Mouse (Mus musculus) spleen, adult 2 months (tissue): ENCODE data around the gene Ank2.

Experiments
- CTCF ChIP-seq: fragments of 200-500 bp; IDR thresholded peaks from 2 replicates; pipeline ENCODE4 v1.5.1; 2011; ENCODE audit warnings: mild to moderate bottlenecking, inconsistent platforms; ENCODE audit not compliant: insufficient read depth, insufficient read length, insufficient replicate concordance; ENCODE audit errors: extremely low read depth
- POLR2A ChIP-seq: fragments of 200-500 bp; IDR thresholded peaks from 2 replicates; pipeline ENCODE4 v1.6.1; 2011; ENCODE audit warnings: low read depth, low read length, inconsistent platforms

- TF ChIP-seq CTCF (no peak), POLR2A (no peak)
Measured at GRCm38 (mm10) chr3:127317641-127318040, 181.5 kb downstream of the Ank2 start.
